Mouse (Mus musculus) v-Abl transformed pro-B cells (cell line): ENCODE measurements around the gene Tmem30a.

ENCODE experiments used
- in situ Hi-C, 2 experiments: fragments of 400-800 bp; cut with MboI; formaldehyde crosslinking; loops; one replicate each; pipeline ENCODE4 v1.15.1; 2025; ENCODE audit not compliant: unreplicated experiment in 2 of 2

The Tmem30a gene

DNA sequence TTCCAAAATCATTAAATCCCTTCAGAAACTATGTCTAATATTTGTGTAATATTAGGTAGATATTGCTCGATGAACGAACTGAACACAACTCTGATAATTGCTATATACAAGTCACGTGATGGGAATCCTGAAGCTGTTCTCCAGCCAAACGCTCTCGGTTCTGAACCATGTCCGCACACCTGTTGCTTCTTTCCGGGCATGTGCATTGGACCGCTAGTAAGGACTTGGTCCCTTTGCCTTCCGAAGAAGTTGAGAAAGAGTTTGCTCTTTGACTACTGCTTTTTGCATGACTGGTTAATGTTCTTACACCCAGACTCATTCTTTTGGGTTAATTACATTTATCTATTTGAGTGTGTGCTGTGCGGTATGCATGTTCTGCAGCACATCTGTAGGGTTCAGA, 12.1 kb upstream of the Tmem30a start:
- in situ Hi-C loops = loop anchor here in 1 of 2 experiments (5.0 kb wide), 1 partner anchor 197 kb away; no protein-coding TSS in a partner anchor

DNA sequence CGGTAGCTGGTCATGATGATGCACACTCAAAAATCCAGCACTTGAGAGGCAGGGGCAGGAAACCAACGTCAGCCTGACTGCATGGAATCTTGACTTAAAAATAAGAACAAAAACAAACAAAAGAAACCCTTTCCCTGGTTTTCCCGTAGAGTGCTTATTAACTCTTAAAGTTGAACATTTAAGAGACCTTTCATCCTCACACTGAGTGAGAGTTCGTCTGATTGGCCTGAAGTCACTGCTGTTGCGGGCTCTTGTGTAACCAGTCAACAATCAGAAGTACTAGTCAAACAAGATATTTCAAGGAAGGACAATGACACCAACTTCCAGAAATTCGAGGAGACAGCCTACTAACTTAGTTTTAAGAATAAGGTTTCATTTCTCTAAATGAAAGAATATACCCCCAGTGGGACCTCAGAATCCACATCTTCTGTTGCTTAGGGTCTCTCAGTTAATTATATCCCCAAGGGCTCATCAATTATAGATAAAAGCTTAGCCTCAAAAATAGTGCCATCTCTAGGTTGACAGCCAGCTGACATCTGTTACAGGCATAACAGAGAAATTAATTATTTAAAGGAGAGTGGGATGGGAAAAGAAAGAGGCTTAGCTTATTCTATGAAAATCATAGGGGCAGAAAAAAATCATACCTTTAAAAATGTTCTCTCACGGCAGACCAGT, 3.3 kb upstream of the Tmem30a start:
- in situ Hi-C loops = loop anchor here (10.0 to 25.0 kb wide), 2 partner anchors 62 to 1859 kb away; no protein-coding TSS in a partner anchor

DNA sequence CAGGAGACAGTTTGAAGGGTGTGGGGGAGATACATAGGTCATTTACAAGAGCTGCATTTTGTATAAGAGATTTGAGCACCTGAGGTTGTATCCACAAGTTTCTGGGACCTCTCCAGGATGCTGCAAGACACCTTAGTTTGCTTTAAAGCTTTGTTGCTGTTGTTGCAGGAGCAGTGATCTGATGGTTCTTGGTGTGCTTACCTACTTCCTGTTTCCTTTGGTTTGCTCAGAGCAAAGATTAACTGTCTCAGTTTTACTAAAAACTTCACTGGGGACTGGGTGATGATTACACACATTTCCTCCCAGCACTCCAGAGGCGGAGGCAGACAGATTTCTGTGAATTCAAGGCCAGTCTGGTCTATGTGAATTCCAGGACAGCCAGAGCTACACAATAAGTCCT, 1.8 kb upstream of the Tmem30a start:
- in situ Hi-C loops = loop anchor here (10.0 to 25.0 kb wide), 2 partner anchors 60 to 1858 kb away; no protein-coding TSS in a partner anchor

DNA sequence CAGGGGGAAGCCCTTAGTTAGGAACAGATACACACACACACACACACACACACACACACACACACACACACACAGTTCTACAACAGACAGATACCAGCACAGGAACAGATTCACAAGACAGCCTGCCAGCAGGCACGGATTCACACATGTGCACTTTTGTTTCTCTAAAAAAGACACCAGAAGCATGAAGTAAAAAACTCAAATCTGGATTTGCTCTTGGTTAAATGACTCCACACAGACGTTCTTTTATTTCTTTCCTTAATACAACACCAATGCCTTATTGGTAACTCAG, 7.6 kb downstream of the Tmem30a start:
- in situ Hi-C loops = loop anchor here in 1 of 2 experiments (25.0 kb wide), 1 partner anchor 1848 kb away; no protein-coding TSS in a partner anchor

DNA sequence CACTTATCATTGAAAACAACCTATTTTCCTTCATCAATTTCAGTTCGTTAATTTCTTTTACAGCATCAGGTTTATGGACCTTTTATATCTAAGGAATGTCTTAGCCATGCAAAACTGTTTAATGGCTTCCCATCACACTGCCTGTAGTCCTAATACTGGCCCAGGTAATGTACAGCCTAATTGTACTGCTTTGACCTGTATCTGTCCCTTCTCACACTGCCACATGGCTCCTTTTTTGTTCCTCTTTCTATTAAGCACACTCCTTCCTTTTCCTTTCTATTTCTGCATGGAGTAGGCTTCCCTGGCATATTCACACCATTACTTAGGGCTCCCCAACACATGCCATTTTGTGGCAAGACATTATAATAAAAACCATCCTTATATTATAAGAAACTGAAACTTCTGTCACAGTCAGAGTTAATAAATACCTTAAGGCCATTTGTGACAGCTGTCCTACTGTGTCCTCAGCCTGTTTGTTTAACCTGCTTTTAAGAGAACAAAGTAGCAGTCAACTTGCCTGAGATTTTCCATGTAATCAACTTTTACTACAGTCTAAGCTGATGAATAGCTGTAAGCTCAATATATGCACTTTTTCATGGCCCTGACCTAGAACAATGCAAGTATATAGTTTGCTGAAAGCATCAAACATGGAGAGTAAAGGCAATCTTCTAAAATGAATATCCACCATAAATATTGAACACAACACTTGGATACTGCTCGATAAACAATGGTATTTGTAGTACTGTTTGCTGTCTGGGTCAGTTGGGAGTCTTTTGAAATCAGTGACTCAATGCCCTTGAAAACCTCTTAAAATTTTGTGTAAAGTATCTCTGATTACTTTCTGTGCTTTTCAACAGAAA, 8.1 kb downstream of the Tmem30a start:
- in situ Hi-C loops = loop anchor here in 1 of 2 experiments (25.0 kb wide), 1 partner anchor 1848 kb away; no protein-coding TSS in a partner anchor

DNA sequence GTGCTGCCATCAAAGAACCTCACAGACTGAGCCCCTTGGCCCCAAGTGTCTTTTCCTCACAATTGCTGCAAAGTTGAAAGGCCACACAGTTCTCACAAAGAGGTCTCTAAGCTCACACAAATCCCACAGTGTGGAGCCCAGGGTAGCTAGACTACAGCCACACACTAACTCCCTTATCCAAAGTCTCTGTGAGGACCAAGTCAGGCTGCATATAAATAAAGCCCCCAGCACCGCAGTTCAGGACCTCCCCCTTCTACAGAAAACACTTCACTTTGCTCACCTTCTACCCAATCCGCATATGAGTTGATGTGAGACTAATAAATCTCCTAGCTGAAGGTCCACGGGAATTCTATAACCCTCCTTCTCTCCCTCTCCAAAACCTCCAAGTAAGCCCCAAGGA, 8.9 kb downstream of the Tmem30a start:
- in situ Hi-C loops = loop anchor here in 1 of 2 experiments (25.0 kb wide), 1 partner anchor 1847 kb away; no protein-coding TSS in a partner anchor

DNA sequence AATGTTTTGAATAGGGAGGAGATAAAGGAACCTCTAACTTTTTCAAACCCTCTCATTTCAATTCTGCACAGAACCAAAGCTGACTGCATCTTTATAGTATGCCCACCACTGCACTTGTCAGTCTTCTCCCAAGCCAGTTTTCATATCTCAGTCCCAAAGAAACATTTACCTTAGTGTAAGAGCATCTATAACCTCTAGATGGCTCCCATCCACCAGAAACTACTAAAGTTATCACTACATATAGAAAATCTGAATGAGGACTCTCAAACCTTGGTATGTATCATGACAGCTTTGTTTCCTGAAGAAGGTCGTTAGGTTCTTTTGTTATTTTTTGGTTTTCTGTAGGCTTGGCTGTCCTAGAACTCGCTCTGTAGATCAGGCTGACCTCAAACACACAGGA, 14.0 kb downstream of the Tmem30a start:
- in situ Hi-C loops = loop anchor here (5.0 to 25.0 kb wide), 2 partner anchors 228 to 1842 kb away; no protein-coding TSS in a partner anchor

DNA sequence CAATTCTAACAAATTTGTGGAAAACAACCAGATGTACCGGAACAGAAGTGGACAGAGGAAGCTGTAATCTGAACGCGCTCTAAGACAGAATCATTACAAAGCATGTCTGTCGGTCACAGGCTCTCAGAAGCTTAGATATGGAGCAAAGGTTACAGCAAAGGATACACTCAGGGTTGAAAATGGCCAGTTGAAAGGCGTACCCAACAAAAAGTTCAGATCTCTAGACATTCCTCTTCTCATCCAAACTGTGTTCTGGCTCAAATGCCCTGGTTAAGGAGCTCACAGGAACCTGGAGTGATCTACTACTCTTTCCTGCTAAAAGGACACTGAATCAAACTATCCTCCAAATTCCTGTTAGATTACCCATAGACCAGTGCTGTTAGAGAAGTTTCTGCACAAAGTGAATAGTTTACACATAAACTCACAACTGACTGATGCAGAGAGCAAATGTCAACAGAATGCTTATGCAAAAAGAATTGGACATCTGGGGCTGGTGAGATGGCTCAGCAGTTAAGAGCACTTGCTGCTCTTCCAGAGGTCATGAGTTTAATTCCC, 26.2 kb downstream of the Tmem30a start:
- in situ Hi-C loops = no loop called here

DNA sequence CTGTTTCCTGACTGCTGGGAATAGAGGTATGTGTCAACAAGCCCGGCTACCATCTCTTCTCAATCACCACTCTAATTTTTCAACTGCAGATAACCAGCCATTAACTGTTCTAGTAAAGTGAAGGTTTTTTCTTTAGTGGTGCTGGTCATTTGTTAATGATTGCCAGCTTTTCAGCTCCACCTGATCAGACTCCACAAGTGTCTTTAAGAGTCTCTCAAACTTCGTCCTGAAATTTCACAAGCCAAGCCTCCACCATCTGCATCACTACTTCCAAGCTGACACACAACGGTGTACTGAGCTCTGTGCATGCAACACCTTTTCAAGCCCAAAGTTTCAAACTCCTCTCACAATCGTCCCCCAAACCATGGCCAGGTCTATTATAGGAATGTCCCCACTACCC, 28.0 kb downstream of the Tmem30a start:
- in situ Hi-C loops = no loop called here

DNA sequence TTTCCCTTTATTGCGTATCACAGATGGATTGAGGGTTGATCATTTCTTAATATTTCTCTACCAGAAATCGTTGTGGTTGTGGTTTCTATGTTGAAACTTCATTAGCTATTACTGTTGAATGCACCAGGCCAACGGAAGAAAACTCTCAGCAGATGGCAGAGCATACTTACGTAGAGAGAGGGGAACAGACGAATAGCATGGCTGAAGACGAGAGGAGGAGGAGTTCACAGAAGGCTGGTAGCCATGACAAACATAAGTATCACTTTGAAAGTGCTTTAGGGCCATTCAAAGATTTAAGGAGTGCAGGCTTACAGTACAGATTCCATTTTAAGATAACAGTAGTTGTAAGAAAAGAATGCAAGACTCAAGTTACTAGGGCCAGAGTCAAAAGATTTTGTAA, 30.8 kb downstream of the Tmem30a start:
- in situ Hi-C loops = no loop called here

DNA sequence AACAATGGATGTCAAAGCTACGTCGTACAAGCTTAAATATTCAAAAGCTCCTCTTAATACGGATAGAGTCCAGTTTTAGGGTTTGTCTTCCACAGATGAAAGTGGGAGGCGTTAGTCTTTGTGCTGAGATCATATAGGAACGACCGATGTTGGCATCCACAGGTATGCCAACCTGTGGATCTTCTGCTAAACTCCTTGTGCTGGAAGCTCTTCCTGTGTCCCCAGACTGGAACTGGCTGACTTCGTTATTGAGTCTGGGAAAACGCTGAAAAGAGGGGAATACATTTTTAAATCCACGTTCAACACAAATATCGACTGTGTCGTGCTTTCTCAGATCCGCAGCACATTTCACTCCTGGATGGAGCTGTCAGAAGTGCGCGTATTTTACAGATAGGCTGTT, 33.2 kb downstream of the Tmem30a start:
- in situ Hi-C loops = no loop called here

DNA sequence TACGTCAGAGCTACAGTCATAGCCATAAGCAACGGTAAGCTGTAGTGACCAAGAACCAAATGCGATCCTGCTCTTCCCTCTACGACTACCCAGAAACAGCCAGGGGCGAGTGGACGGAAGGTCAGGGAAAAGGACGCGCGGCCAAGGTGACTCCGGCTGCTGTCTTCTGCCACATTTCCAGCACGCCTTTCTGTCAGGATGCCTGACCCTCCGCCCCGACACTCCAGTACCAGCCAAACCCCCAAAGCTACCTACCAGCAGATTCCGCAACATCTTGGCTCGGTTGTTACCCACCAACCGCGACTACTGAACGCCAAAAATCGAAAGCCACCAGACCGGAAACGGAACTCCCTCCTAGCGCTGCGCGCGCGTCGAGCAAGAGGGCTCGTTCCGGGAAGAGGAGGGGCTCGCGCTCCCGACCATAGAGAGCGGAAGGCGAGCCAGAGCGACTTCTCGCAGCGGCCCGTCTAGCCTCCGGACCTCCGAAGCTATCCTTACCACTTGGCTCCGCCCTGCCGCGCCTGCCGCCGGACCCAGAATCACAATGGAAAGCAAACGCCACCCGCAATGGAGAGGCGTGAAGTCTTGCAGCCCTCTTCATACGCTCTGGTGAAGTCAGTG, 33.8 kb downstream of the Tmem30a start, which contains the start of gene Cox7a2:
Gene Cox7a2, minus strand, starts transcription at position 494 of the 621 bp plus-strand sequence.
- in situ Hi-C loops = loop anchor here in 1 of 2 experiments (5.0 kb wide), 1 partner anchor 33 kb away; the partner anchor contains the start of gene Tmem30a

DNA sequence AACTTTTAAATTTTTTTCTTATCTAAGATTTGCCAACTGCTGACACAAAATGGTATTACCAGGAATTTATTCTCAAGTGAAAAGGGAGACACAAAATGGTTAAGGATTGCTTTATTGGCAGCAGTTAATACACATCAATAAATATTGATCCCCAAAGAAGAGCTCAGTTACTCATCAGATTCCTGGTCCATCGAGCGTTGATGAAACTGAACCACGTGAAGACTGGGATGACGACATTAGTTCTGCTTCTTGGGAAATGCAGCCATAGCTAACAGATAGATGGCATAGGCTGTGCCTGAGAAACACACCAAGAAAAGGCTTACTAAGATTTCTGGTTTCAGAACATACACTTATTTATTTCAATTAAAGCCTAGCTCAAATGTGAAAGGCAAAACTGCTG, 38.0 kb downstream of the Tmem30a start:
- in situ Hi-C loops = loop anchor here in 1 of 2 experiments (5.0 kb wide), 1 partner anchor 37 kb away; the partner anchor contains the start of gene Tmem30a

DNA sequence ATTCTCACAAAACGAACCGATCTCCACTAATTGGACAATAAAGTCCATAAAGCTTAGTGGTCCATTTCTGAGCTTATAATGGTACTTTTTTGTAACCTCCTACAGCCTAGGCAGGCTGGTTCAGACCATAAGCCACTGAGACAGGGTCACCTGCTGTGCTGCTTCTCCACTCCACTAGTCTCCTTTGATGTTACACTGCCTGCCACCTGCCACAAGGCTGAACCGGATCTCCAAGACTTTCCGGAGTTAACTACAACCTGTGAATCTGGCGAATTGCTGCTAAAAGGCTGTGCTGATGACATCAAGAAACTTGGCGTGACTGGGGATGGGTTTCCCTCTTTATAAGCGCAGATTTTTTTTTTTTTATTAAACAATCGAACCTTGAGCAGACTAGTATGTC, 41.5 kb downstream of the Tmem30a start:
- in situ Hi-C loops = no loop called here

DNA sequence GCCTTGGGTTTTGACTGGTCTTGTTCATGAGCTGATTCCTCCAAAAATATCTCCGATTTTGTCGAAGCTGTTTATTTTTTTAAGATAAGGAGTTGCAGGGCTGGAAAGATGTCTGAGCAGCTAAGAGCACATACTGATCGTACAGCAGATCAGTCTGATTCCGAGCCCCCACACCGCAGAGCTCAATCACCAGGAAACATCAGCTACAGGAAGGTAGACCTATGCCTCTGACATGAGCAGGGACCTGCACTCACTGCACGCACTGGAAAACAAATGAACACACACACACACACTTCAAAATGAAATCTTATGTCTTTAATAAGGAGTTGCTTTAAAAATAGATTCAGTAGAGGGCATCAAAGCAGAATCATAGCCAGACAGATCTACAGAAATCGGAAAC, 42.6 kb downstream of the Tmem30a start:
- in situ Hi-C loops = no loop called here

DNA sequence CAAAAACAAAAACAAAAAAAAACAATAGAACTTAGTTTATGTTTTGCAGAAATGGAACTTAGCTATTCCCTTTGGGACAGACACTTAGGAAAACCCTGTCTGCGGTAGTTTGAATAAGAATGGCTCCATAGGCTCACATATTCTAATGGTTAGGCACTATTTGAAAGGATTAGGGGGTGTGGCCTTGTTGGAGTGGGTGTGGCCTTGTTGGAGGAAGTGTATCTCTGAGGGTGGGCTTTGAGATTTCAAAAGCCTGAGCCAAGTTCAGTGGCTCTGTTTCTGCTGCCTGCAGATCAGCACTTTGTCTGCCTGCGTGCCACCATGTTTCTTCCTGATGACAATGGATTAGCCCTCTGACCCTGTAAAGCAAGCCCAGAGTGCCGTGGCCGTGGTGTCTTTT, 48.3 kb downstream of the Tmem30a start:
- in situ Hi-C loops = loop anchor here (25.0 kb wide), 2 partner anchors 1283 to 1633 kb away; partner anchors contain the start of genes Fbxo9 (in 1 of the 2) and Ick (in 1 of the 2)

DNA sequence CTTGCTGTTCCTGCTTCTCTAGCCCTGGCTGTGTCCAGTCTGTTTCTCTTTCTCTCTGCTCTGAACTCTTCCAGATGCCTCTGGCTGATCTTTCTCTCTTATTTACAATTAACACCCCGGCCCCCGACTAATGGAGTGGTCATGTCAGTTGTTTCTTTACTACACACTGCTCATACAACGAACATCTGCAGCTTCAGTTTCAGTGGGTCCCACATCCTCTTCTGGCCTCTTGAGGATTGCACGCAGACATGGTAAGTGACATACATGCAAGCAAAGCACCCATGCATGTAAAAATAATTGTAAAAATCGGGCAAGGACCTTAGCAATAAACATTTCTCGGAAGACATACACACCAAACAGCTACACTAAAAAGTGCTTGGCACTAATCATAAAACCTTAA, 57.7 kb downstream of the Tmem30a start:
- in situ Hi-C loops = loop anchor here (10.0 to 25.0 kb wide), 3 partner anchors 59 to 1623 kb away; partner anchors contain the start of genes Tmem30a (in 2 of the 2), Fbxo9 (in 1 of the 2) and Ick (in 1 of the 2)

DNA sequence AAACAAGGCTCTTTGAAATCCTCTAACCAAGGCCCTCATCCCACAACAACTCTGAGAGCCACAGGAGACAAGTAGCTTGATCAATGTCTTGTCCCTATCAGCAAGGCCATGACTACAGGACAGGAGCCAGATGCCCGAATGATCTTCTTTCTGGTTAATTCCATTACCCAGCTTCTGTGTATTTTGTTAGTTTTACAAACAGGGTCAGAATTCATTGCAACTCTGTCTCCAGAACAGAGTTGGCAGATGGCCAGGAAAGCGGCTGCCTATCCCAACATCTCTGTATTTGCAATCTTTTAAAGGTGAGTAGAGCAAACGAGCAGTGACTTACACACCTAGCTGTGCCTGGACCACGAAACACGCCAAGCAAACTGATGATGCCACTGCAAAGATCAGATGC, 63.0 kb downstream of the Tmem30a start:
- in situ Hi-C loops = loop anchor here (10.0 to 25.0 kb wide), 3 partner anchors 64 to 1618 kb away; partner anchors contain the start of genes Tmem30a (in 2 of the 2), Fbxo9 (in 1 of the 2) and Ick (in 1 of the 2)

DNA sequence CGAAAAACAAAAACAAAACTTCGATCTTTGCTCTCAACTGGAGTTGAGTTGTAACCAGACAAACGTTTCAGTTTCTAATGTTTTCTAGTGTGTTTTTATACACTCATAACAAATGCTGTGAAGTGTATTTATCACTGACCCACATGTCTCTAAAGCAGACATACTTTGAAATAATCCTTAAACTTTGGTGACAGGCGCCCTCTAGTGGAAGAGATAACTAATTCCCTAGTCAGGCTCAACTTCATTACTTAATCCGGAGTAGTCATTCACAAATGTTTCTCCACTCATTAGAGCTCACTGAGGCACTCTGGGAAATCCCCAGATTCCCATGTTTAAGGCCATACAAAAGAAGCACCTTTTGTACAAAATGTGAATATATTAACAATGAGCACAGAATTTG, 70.2 kb downstream of the Tmem30a start:
- in situ Hi-C loops = loop anchor here (5.0 to 10.0 kb wide), 5 partner anchors 284 to 1368 kb away; partner anchors contain the start of gene Gsta2 (in 1 of the 2)

DNA sequence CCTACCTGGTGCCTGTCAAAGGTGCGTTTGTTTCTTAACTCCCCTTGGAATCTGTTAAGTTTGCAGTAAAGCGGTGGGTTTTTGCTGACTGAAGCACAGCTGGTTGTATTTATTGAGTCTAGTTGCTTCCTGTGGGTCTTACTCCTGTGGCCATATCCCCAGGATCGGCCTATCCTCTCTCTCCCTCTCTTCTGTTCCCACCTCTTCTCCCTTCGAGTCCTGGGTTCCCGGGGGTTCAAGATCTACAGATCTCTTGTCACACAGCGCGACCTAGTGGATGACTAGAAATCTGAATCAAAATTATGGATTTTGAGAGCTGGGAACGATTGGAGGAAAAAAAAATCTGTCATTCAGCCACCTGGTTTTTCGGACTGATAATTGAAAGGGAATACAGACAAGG, 72.3 kb downstream of the Tmem30a start:
- in situ Hi-C loops = loop anchor here (5.0 to 10.0 kb wide), 5 partner anchors 286 to 1366 kb away; partner anchors contain the start of gene Gsta2 (in 1 of the 2)
